Mouse (Mus musculus): ENCODE data around the gene Sipa1l3.

- TF ChIP-seq CTCF (conservative IDR thresholded peaks at IDR 0.05; ENCODE audit: insufficient read depth, insufficient read length, low read depth, low read length) (no peak), POLR2A (IDR thresholded peaks at IDR 0.05; ENCODE audit: low read depth, low read length) (no peak)
Measured at GRCm38 (mm10) chr7:29556283-29556682, 37.8 kb upstream of the Sipa1l3 start.

Data from kidney, adult 2 months (tissue).